Mouse (Mus musculus): ENCODE results near the gene Slc12a3. TPM values are rescaled to one million over a fixed set of nuclear protein-coding genes. Genes with fewer than 3 reads are reported as not detected.

The Slc12a3 gene
- 0.18 and 0.47 TPM in 2 replicates for total RNA-seq (2014; rRNA removed)
- polyA plus RNA-seq (2012; rRNA removed): 0.04 and 0.05 TPM in 2 replicates

DNA sequence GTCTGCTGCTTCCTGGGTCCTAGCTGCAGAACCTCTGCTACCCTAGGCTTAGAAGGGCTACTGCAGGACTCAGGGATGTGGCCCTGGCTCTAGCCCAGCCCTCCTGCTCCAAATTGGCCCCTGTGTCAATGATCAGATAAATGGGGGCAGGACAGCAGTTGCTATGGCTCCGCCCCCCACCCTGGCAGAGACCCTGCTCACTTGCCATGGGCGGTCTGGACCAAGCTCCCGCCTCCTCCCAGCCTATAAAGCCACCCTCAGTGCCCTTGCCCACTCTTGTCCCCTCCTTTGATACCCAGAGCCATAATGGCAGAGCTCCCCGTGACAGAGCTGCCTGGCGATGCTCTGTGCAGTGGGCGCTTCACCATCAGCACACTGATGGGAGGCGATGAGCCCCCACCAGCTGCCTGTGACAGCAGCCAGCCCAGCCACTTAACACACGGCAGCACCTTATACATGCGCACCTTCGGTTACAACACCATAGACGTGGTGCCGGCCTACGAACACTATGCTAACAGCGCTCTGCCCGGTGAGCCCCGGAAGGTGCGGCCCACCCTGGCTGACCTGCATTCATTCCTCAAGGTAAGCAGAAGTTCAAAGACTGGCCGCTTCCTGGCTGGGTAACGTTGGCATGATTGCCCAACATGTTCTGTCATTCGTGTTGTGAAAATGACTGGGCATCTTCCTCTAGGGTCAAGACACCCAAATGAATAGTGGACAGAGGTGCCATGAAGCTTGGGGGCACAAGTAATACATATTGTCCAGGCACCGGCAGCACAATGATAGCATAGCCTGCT lies at the start of gene Slc12a3:
Slc12a3 (plus strand) TSS at position 270 of the 797 bp plus-strand sequence.
- H3K79me2 ChIP-seq (ENCODE audit: control insufficient read depth, insufficient read depth, low read length): no peaks in the 10 kb centered on the region
- H3K4me1 ChIP-seq (ENCODE audit: control insufficient read depth, insufficient read depth, low read length): no peaks in the 10 kb centered on the region
- WGBS: 74% methylated on average over 21 of the region's 21 CpGs
- DNase-seq (ENCODE audit: extremely low read depth, low read depth, low spot score): peak; percentile 45
- no peak within 1 kb of the TSS for H3K4me3 ChIP-seq (ENCODE audit: insufficient read depth, low read depth, low read length)
- no peak for TF ChIP-seq POLR2A (IDR thresholded peaks at IDR 0.05; ENCODE audit: extremely low read depth, insufficient read depth, low read length)
- no peak for TF ChIP-seq CTCF (IDR thresholded peaks at IDR 0.05; ENCODE audit: low read depth, low read length)
- no peak within 1 kb of the TSS for H3K27ac ChIP-seq (replicated peaks; ENCODE audit: insufficient read depth, low read depth, low read length)
- no peaks in the 10 kb centered on the region for H3K27me3 ChIP-seq (ENCODE audit: control insufficient read depth, insufficient read depth, low read length)
- no peak within 1 kb of the TSS for H3K9ac ChIP-seq (ENCODE audit: low read depth, low read length)
- no peaks in the 10 kb centered on the region for H3K36me3 ChIP-seq (ENCODE audit: control insufficient read depth, insufficient read depth, low read length)

DNA sequence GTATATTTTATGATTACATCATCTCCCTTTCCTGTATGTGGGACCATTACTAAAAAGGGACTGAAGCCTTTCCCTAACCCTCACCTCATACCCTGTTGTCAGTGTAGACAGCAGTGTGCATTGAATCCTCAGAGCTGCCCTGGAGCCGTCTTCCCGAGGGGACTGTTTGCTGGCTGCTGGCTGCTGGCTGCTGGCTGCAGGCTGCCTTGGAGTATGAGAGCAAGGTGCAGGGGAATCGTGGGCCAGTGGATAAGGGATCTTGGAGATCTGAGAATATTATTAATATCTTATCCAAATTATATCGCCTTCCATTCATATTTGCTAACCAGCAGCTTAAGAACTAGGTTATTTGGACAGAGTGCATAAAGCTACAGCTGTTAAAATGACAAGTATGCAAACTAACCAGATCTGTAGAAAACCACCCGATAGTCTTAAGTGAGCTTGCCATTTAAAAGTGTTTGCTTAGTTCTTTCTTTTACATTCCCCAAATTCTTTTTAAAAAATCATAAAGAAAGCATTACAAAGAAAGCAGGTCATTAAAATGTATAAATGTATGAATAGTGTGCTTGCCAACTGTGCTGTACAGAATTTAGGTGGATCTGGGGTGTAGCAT lies 48.9 kb upstream of the Slc12a3 start:
- Histone ChIP-seq H3K27ac (replicated peaks; ENCODE audit: insufficient read depth, low read depth, low read length) (no peak overlapping the region), H3K9ac (ENCODE audit: low read depth, low read length) (no peak overlapping the region), H3K4me3 (ENCODE audit: insufficient read depth, low read depth, low read length) (no peak overlapping the region), H3K79me2 (ENCODE audit: control insufficient read depth, insufficient read depth, low read length) (no peaks in the 10 kb centered on the region), H3K27me3 (ENCODE audit: control insufficient read depth, insufficient read depth, low read length) (no peaks in the 10 kb centered on the region), H3K4me1 (ENCODE audit: control insufficient read depth, insufficient read depth, low read length) (no peaks in the 10 kb centered on the region), H3K36me3 (ENCODE audit: control insufficient read depth, insufficient read depth, low read length) (no peaks in the 10 kb centered on the region)
- no peak for DNase-seq (ENCODE audit: extremely low read depth, low read depth, low spot score)
- 93% methylated on average over 5 of the region's 5 CpGs for WGBS
- no peak for TF ChIP-seq POLR2A (IDR thresholded peaks at IDR 0.05; ENCODE audit: extremely low read depth, insufficient read depth, low read length)
- TF ChIP-seq CTCF (IDR thresholded peaks at IDR 0.05; ENCODE audit: low read depth, low read length): no peak

GRCm38 (mm10) chr8:94282453-94282985 lies 46.5 kb upstream of the Slc12a3 start:
- no peak overlapping the region for H3K9ac ChIP-seq (ENCODE audit: low read depth, low read length)
- no peak overlapping the region for H3K4me3 ChIP-seq (ENCODE audit: insufficient read depth, low read depth, low read length)
- no peak for DNase-seq (ENCODE audit: extremely low read depth, low read depth, low spot score)
- no peak for TF ChIP-seq CTCF (IDR thresholded peaks at IDR 0.05; ENCODE audit: low read depth, low read length)
- no peak for TF ChIP-seq POLR2A (IDR thresholded peaks at IDR 0.05; ENCODE audit: extremely low read depth, insufficient read depth, low read length)
- WGBS: 92% methylated on average over 3 of the region's 3 CpGs
- no peaks in the 10 kb centered on the region for H3K27me3 ChIP-seq (ENCODE audit: control insufficient read depth, insufficient read depth, low read length)
- no peaks in the 10 kb centered on the region for H3K36me3 ChIP-seq (ENCODE audit: control insufficient read depth, insufficient read depth, low read length)
- H3K79me2 ChIP-seq (ENCODE audit: control insufficient read depth, insufficient read depth, low read length): no peaks in the 10 kb centered on the region
- H3K4me1 ChIP-seq (ENCODE audit: control insufficient read depth, insufficient read depth, low read length): no peaks in the 10 kb centered on the region
- no peak overlapping the region for H3K27ac ChIP-seq (replicated peaks; ENCODE audit: insufficient read depth, low read depth, low read length)

GRCm38 (mm10) chr8:94284204-94284603 lies 44.8 kb upstream of the Slc12a3 start:
- H3K79me2 ChIP-seq (ENCODE audit: control insufficient read depth, insufficient read depth, low read length): no peaks in the 10 kb centered on the region; the same call in 1 of the 2 replicates
- 60% methylated on average over 7 of the region's 7 CpGs for WGBS
- H3K4me1 ChIP-seq (ENCODE audit: control insufficient read depth, insufficient read depth, low read length): no peaks in the 10 kb centered on the region
- H3K36me3 ChIP-seq (ENCODE audit: control insufficient read depth, insufficient read depth, low read length): no peaks in the 10 kb centered on the region
- no peak overlapping the region for H3K4me3 ChIP-seq (ENCODE audit: insufficient read depth, low read depth, low read length)
- no peaks in the 10 kb centered on the region for H3K27me3 ChIP-seq (ENCODE audit: control insufficient read depth, insufficient read depth, low read length)
- TF ChIP-seq POLR2A (IDR thresholded peaks at IDR 0.05; ENCODE audit: extremely low read depth, insufficient read depth, low read length) (no peak), CTCF (IDR thresholded peaks at IDR 0.05; ENCODE audit: low read depth, low read length) (no peak)
- H3K27ac ChIP-seq (replicated peaks; ENCODE audit: insufficient read depth, low read depth, low read length): no peak overlapping the region
- DNase-seq (ENCODE audit: extremely low read depth, low read depth, low spot score): peak; percentile 39
- H3K9ac ChIP-seq (ENCODE audit: low read depth, low read length): no peak overlapping the region

- Histone ChIP-seq H3K27ac (replicated peaks; ENCODE audit: insufficient read depth, low read depth, low read length) (no peak overlapping the region), H3K79me2 (ENCODE audit: control insufficient read depth, insufficient read depth, low read length) (no peaks in the 10 kb centered on the region; the same call in 1 of the 2 replicates), H3K27me3 (ENCODE audit: control insufficient read depth, insufficient read depth, low read length) (no peaks in the 10 kb centered on the region), H3K36me3 (ENCODE audit: control insufficient read depth, insufficient read depth, low read length) (peaks cover under 1% of the 10 kb centered on the region), H3K9ac (ENCODE audit: low read depth, low read length) (no peak overlapping the region), H3K4me3 (ENCODE audit: insufficient read depth, low read depth, low read length) (no peak overlapping the region), H3K4me1 (ENCODE audit: control insufficient read depth, insufficient read depth, low read length) (no peaks in the 10 kb centered on the region)
- TF ChIP-seq POLR2A (IDR thresholded peaks at IDR 0.05; ENCODE audit: extremely low read depth, insufficient read depth, low read length) (no peak), CTCF (IDR thresholded peaks at IDR 0.05; ENCODE audit: low read depth, low read length) (no peak)
- WGBS: 93% methylated on average over 5 of the region's 5 CpGs
- no peak for DNase-seq (ENCODE audit: extremely low read depth, low read depth, low spot score)
Observed at GRCm38 (mm10) chr8:94290606-94291005, 38.4 kb upstream of the Slc12a3 start.

Data from liver, adult 2 months (tissue).